Mouse (Mus musculus) small intestine, adult 2 months (tissue): ENCODE data around the gene Tcf12.

ENCODE experiments used
- CTCF ChIP-seq: fragments of 200-500 bp; IDR thresholded peaks from 2 replicates; pipeline ENCODE4 v1.5.1; 2012; ENCODE audit warnings: low read depth, mild to moderate bottlenecking, control low read depth, inconsistent platforms, low read length, moderate library complexity, mixed read lengths; ENCODE audit not compliant: insufficient replicate concordance, insufficient read length; ENCODE audit errors: extremely low read depth
- POLR2A ChIP-seq: fragments of 200-500 bp; IDR thresholded peaks from 2 replicates; pipeline ENCODE4 v1.6.1; 2012; ENCODE audit warnings: low read depth, mild to moderate bottlenecking, control low read depth, inconsistent platforms, low read length, moderate library complexity

DNA sequence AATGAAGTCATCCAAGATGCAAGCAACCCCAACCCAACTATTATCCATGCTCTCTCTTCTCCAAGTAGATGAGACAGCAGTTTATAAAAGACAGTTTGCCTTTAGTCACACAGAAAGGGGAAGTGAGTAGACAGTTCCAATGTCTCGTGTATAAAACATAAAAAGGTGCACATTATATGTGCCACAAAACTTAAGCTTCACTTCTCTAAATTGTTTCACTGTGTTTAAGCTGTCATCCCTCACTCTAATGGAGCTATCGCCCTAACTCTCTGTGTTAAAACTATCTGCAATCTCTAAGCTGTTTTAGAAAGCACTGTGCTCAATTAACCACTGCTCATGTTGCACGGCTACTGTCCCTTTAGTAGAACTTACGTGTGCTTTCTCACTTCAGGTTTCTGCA is 160.3 kb downstream of the Tcf12 start:
- TF ChIP-seq POLR2A (no peak), CTCF (no peak)
